Mouse (Mus musculus) forebrain, embryonic 12.5 days (tissue): ENCODE measurements around the gene Sh2b2. TPM values are rescaled to one million over a fixed set of nuclear protein-coding genes. Genes with fewer than 3 reads are reported as not detected.
"Not testable (repeated sequence)": the region's sequence is repeated elsewhere in the genome, so short reads cannot be mapped to it uniquely, and the experiment has no call there.

Experiments used
- ATAC-seq: fragments of 200-750 bp; cut with Nextera tagmentation; 2 replicates; pipeline ENCODE4 v1.8.0; 2017; ENCODE audit warnings: moderate TSS enrichment; ENCODE audit not compliant: low FRiP score
- H3K27ac ChIP-seq: fragments of 300-500 bp; sonication (generic); 2 replicates; pipeline ENCODE4 v1.5.1; 2016; ENCODE audit warnings: mild to moderate bottlenecking
- H3K27me3 ChIP-seq: fragments of 300-500 bp; sonication (generic); 2 replicates; pipeline ENCODE4 v1.6.1; 2016; ENCODE audit warnings: mild to moderate bottlenecking
- H3K36me3 ChIP-seq: fragments of 300-500 bp; sonication (generic); replicated peaks from 2 replicates; pipeline ENCODE4 v1.6.1; 2016; ENCODE audit warnings: mild to moderate bottlenecking
- H3K4me1 ChIP-seq: fragments of 300-500 bp; sonication (generic); 2 replicates; pipeline ENCODE4 v1.6.1; 2016
- H3K4me2 ChIP-seq: fragments of 300-500 bp; sonication (generic); 2 replicates; pipeline ENCODE4 v1.6.1; 2016; ENCODE audit warnings: mild to moderate bottlenecking, moderate library complexity
- H3K4me3 ChIP-seq: fragments of 300-500 bp; sonication (generic); replicated peaks from 2 replicates; pipeline ENCODE4 v1.5.1; 2016; ENCODE audit warnings: mild to moderate bottlenecking
- H3K9ac ChIP-seq: fragments of 300-500 bp; sonication (generic); 2 replicates; pipeline ENCODE4 v1.6.1; 2016; ENCODE audit warnings: mild to moderate bottlenecking
- H3K9me3 ChIP-seq: fragments of 300-500 bp; sonication (generic); 2 replicates; pipeline ENCODE4 v1.6.1; 2016
- WGBS: fragments of 180-500 bp; shearing (Covaris S2); methylation state at CpG from one replicate; pipeline ENCODE4 v1.1.7; 2016; 5-methylcytosine and 5-hydroxymethylcytosine counted together
- polyA plus RNA-seq: library from polyadenylated mRNA; unstranded; fragments of >200 nt; fragmentation: Nextera tagmentation; extraction: Ambion mirVana; gene quantifications from 2 replicates; pipeline ENCODE4 v1.2.1, GENCODE M21; 2016

Gene Sh2b2
- polyA plus RNA-seq, 1 experiment from 2014 or later: 19.6 TPM

DNA sequence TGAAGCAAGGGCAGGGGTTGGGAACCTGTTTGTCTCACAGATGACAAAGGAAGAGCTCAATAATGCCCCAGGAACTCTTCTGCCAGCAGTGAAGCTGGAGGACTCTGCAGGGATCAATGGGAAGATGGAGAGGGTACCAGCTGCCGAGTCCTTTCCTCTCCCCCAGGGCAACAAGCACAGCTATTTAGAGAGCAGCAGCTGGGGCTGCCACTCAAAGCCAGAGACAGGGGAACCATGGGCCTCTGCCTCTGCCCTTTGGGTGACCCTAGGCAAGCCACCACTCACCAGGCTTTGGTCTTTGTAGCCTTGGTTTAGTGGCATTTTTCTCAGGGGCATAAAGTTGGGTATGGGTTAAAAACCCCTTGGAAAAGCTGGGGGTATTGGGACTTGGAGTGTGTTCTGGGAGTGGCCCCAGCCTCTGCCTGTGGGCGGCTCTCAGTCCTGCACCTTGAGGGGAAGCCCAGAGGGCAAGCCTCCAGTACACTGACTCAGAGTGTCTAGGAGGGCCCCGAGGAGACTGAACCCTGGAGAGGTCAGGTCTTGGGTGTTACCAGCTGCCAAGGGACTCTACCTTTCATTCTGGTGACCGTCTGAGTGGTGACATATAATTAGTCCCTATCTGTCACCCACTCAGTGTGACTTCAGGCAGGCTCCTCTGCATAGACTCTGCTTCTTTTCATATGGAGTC is 15.9 kb downstream of the Sh2b2 start:
- Histone ChIP-seq H3K9me3 (no peaks in the 10 kb centered on the region), H3K27me3 (peaks cover 8% of the 10 kb centered on the region; the same call in 1 of the 2 replicates), H3K4me1 (peaks cover 7% of the 10 kb centered on the region), H3K4me2 (no peak overlapping the region), H3K9ac (no peak overlapping the region), H3K4me3 (no peak overlapping the region), H3K27ac (no peak overlapping the region), H3K36me3 (peaks cover 48% of the 10 kb centered on the region)
- WGBS: 75% methylated on average over 4 of the region's 4 CpGs
- no peak for ATAC-seq

DNA sequence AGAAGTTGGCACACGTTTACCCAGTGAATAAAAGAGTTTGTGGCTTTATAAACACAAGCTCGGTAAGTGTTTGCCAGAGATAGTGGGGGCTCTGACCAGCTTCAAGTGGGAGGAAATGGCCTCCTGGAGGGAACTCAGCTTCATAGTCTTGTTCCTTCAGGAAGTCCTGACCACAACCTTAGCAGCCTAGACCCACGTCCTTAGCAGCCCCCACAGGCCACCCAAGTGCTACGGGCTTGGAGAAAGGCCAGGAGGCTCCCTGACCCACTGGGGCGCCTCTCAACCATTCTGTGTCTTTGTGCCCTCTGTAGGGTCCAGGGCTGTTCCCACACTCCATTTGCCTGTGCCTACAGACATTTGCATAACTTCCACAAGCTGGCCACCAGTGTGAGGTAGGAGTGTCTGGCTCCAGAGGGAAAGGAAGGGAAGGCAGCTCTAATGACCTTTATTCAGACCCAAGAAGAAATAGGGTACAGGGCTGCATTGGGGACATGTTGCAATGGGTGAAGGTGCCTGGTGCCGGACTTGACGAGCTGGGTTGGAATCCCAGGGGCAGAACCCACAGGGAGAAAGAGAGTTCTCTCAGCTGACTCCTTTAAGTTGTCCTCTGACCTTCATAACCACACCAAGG is 20.0 kb downstream of the Sh2b2 start:
- Histone ChIP-seq H3K9me3 (no peaks in the 10 kb centered on the region), H3K36me3 (peaks cover 74% of the 10 kb centered on the region), H3K4me1 (no peaks in the 10 kb centered on the region), H3K4me3 (no peak overlapping the region), H3K27ac (no peak overlapping the region), H3K4me2 (no peak overlapping the region), H3K27me3 (no peaks in the 10 kb centered on the region), H3K9ac (no peak overlapping the region)
- ATAC-seq: no peak
- WGBS: 85% methylated on average over 7 of the region's 7 CpGs

DNA sequence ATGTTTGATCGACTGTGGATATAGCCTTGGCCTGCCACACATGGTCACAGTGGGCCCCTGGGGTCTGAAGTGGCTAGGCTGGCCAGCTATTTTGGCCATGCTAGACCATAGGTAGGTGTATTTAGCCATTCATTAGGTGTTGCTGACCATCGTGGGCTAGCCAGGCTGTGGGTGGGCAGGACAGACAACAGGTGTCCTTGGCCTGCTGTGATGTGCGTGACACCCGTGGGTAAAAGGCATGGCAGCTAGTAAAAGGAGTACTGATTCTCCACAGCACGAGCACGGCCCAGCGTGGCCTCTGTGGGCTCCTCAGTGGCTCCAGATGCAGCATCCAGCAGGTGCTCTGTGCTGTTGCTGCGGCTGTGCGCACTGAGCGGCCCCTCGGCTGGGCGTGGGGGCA is 27.8 kb downstream of the Sh2b2 start:
- 81% methylated on average over 12 of the region's 12 CpGs for WGBS
- Histone ChIP-seq H3K4me3 (no peak overlapping the region), H3K4me2 (no peak overlapping the region), H3K9ac (no peak overlapping the region), H3K36me3 (peaks cover 34% of the 10 kb centered on the region), H3K27ac (no peak overlapping the region), H3K27me3 (no peaks in the 10 kb centered on the region), H3K4me1 (no peaks in the 10 kb centered on the region), H3K9me3 (0 out of 2 replicates have a peak, but pooled peaks cover 10% of the 10 kb centered on the region)
- ATAC-seq: no peak

DNA sequence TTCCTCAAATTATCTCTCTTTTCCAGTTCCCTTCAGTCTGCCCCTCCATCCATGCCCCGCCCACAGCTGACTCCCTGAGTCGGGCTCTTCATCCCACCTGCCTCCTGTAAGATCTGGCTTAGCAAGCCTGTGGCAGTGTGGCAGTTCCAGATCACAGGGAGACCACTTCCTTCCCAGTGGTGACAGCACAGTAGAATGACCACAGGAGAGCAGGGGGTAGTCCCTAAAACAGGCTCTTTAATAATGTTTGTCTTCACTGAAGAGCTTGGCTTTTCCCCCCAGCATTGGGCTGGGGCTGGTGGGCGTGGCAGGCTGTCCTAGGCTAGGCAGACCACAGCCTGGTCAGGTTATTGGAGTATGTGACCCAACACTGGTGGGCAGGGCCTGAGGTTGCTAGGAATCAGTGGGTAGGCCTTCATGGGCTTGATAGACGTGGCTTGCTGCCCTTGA is 28.4 kb downstream of the Sh2b2 start:
- Histone ChIP-seq H3K9ac (no peak overlapping the region), H3K36me3 (peaks cover 28% of the 10 kb centered on the region), H3K4me1 (no peaks in the 10 kb centered on the region), H3K9me3 (0 out of 2 replicates have a peak, but pooled peaks cover 10% of the 10 kb centered on the region), H3K27me3 (no peaks in the 10 kb centered on the region), H3K4me3 (no peak overlapping the region), H3K27ac (no peak overlapping the region), H3K4me2 (no peak overlapping the region)
- no peak for ATAC-seq
- 77% methylated on average over 4 of the region's 4 CpGs for WGBS

DNA sequence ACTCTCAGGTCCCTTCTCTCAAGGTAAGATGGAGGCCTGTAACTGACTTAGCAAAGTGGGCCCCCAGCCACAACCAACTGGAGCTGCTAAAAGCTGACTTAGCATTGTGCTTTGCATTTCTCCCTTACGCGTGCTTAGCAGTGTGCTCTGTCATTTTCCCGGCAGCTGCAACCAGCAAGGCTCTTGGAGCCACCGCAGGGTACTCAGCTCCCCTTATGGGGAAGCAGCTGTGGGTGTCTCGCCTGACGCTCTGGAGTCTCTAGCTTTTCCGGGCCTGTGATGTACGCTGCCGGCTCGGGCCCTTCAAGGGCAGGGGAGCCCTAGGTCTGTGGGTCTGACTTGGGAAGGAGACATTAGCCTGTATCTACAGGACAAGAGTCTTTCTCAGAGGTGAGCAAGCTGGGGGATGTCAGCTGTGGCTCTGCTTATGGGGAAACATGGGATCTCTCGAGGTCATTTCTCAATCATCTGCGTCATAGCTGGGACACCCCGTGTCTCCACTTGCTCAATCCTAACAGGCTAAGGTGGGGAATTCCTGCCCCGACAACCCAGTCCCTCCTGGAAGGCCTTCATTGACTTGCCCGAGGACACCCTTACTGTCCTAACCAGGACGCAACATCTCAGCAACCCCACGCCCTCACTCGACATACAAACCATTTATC is 29.2 kb downstream of the Sh2b2 start:
- no peak for ATAC-seq
- Histone ChIP-seq H3K4me3 (no peak overlapping the region), H3K4me1 (no peaks in the 10 kb centered on the region), H3K36me3 (peaks cover 28% of the 10 kb centered on the region), H3K27me3 (no peaks in the 10 kb centered on the region), H3K27ac (no peak overlapping the region), H3K9me3 (0 out of 2 replicates have a peak, but pooled peaks cover 10% of the 10 kb centered on the region), H3K4me2 (no peak overlapping the region), H3K9ac (no peak overlapping the region)
- WGBS: 89% methylated on average over 18 of the region's 18 CpGs

DNA sequence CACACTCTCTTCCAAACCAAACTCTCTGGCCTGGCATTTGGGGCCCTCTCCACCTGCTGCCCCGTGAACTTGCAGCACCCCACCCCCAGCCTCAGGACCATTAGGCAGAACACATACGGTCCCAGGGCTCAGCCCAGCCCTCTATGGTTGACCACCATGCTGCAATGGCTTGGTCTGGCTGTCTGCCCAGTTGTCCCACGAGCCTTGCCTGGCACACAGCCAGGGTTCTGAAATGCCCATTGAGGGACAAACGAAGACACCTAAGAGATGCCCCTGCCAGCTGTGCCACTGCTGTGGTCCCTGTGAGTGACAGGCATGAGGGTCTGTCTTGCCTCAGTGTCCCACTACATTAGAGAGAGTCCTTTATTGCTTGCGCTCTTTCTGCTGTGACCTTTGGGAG is 30.4 kb downstream of the Sh2b2 start:
- no peak for ATAC-seq
- Histone ChIP-seq H3K4me3 (no peak overlapping the region), H3K27ac (no peak overlapping the region), H3K27me3 (no peaks in the 10 kb centered on the region), H3K9ac (no peak overlapping the region), H3K9me3 (0 out of 2 replicates have a peak, but pooled peaks cover 10% of the 10 kb centered on the region), H3K4me1 (no peaks in the 10 kb centered on the region), H3K36me3 (peaks cover 16% of the 10 kb centered on the region), H3K4me2 (no peak overlapping the region)
- 76% methylated on average over 5 of the region's 5 CpGs for WGBS

DNA sequence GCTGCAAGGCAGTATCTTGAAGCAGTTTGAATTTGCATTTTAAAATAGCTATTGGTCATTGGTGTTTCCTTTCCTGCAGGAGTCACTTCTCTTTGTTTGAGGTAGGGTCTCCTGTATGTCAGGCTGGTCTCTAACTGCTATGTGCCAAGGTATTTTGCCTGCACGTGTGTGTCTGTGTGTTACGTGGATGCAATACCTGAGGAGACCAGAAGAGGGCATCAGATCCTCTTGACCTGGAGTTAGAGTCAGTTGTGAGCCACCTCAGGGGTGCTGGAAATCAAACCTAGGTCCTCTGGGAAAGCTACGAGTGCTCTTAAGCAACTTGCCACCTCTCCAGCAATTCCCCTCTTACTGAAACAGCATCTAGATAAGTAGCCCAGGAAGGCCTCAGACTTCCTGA is 31.1 kb downstream of the Sh2b2 start:
- Histone ChIP-seq H3K27ac (no peak overlapping the region), H3K4me3 (no peak overlapping the region), H3K36me3 (peaks cover 11% of the 10 kb centered on the region), H3K4me1 (no peaks in the 10 kb centered on the region), H3K4me2 (no peak overlapping the region), H3K9ac (no peak overlapping the region), H3K9me3 (0 out of 2 replicates have a peak, but pooled peaks cover 10% of the 10 kb centered on the region), H3K27me3 (no peaks in the 10 kb centered on the region)
- ATAC-seq: no peak
- 91% methylated on average over 3 of the region's 3 CpGs for WGBS

DNA sequence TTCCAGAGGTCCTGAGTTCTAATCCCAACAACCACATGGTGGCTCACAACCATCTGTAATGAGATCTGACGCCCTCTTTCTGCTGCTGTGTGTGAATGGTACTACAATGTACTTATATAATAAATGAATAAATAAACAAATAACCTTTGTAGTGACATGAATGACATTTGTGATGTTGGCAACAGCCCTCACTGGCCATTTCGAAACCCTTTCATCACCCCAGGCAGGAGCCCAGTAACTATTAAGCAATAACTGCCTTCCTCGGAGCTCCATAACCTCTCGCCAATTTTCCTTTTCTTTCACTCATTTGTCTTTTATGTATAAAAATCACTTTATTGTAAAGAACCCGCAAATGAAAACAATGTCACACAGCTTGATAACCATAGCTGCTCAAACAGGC is 32.6 kb downstream of the Sh2b2 start:
- Histone ChIP-seq H3K27me3 (no peaks in the 10 kb centered on the region), H3K4me1 (no peaks in the 10 kb centered on the region), H3K4me3 (no peak overlapping the region), H3K36me3 (peaks cover 8% of the 10 kb centered on the region), H3K4me2 (no peak overlapping the region), H3K27ac (no peak overlapping the region), H3K9me3 (0 out of 2 replicates have a peak, but pooled peaks cover 10% of the 10 kb centered on the region), H3K9ac (no peak overlapping the region)
- no peak for ATAC-seq
- 85% methylated on average over 5 of the region's 5 CpGs for WGBS

DNA sequence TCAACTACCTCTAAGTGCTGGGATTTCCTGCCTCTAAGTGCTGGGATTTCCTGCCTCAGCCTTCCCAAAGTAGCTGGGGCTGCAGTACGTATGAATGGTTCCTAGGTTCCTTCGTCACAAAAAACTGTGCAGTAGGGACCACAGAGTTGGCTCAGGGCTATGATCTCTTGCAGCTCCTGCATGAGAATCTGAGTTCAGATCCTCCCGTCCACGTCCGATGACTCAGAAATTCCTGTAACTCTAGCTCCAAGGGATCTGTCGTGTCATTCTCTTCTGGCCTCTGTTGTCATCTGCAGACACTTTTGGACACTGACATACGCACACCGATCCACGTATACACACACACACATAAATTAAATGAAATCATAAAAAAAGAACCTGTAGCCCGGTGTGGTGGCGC is 33.6 kb downstream of the Sh2b2 start:
- H3K4me1 ChIP-seq: no peaks in the 10 kb centered on the region
- H3K4me3 ChIP-seq: no peak overlapping the region
- WGBS: 94% methylated on average over 11 of the region's 11 CpGs
- H3K4me2 ChIP-seq: no peak overlapping the region
- H3K36me3 ChIP-seq: no peaks in the 10 kb centered on the region
- H3K27me3 ChIP-seq: no peaks in the 10 kb centered on the region
- 0 out of 2 replicates have a peak, but pooled peaks cover 10% of the 10 kb centered on the region for H3K9me3 ChIP-seq
- no peak overlapping the region for H3K27ac ChIP-seq
- ATAC-seq: no peak
- H3K9ac ChIP-seq: no peak overlapping the region

DNA sequence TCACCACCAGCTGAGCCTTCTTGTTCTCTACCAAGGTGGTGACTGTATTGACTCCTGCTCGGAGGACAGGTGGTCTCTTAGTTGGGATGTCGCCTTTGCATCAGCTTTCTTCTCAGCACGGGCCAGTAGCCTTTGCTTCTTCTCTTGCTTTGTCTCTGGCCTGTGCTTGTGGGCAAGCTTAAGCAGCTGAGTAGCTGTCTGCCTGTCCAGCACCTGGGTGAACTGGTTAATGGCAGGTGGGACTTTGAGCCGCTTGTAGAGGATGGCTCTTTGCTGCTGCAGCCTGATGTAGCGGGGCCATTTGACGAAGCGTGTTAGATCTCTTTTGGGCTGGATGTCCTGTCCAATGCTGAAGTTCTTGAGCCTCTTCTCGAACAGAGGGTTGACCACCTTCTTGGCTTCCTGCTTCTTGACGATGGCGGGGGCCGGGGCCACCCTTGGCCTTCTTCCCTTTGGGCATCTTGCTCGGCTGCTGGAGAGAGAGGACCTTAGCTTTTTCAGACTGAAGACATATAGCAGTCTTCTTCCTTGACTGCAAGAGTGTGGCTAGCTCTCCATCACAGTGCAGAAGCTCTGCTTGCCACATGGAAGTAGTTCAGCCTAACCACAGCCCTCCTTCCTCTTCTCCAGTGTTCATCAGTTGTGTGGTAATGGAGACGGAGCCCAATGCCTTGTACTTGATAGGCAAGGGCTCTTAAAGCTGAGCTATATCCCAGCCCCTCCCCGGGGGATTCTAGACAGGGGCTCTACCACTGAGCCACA is 34.8 kb downstream of the Sh2b2 start:
- not testable (repeated sequence) for ATAC-seq, H3K4me1 ChIP-seq, H3K4me3 ChIP-seq, H3K27ac ChIP-seq, H3K27me3 ChIP-seq, H3K36me3 ChIP-seq, H3K9ac ChIP-seq, H3K9me3 ChIP-seq, H3K4me2 ChIP-seq
- WGBS: 90% methylated on average over 14 of the region's 14 CpGs

DNA sequence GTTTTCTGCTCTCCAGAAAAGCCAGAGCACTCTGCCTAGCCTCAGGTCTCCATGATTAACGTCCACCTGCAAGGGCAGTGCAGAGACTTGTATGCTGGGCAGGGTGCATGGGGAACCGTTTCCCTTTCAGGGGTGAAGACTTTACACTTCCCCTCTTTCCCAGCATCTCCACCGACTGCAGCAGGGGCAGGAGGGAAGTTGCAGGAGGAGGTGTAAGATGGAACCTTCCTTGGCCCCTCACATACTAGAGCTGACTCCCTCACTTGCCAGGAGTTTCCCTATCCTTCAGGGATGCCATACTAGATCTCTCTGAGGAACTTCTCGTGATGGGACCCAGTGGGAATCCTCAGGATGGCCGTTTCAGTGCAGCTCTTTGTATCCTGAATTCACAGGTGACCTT is 35.8 kb downstream of the Sh2b2 start:
- ATAC-seq: no peak

DNA sequence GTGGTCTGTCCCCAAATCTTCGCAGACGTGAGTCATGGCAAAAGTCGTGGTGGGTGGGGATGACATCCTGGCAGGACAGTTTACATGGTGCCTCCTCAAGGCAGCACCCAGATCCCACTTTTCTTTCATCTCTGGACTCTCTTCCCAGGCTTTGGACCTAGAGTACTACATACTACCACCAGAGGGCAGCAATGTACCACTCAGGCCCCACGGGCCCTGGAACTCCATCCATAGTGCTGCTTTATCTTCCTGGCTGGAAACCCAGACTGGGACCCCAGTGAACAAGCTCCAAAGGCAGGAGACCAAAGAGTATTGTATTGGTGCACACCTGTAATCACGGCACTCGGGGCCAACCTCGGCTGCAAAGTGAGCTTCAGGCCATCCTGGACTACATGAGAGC is 44.5 kb downstream of the Sh2b2 start:
- no peaks in the 10 kb centered on the region for H3K9me3 ChIP-seq
- no peak overlapping the region for H3K4me3 ChIP-seq
- no peak overlapping the region for H3K4me2 ChIP-seq
- no peak overlapping the region for H3K9ac ChIP-seq
- no peaks in the 10 kb centered on the region for H3K27me3 ChIP-seq
- no peak overlapping the region for H3K27ac ChIP-seq
- 30% methylated on average over 7 of the region's 7 CpGs for WGBS
- H3K4me1 ChIP-seq: peaks cover 17% of the 10 kb centered on the region
- peaks cover 4% of the 10 kb centered on the region for H3K36me3 ChIP-seq
- ATAC-seq: peak; percentile 49; the same call in 1 of the 2 replicates

More for the DNA sequence above, 35.8 kb downstream of the Sh2b2 start:
- Histone ChIP-seq H3K4me1 (no peaks in the 10 kb centered on the region), H3K4me2 (no peak overlapping the region), H3K4me3 (no peak overlapping the region), H3K9ac (no peak overlapping the region), H3K27me3 (no peaks in the 10 kb centered on the region), H3K36me3 (no peaks in the 10 kb centered on the region), H3K9me3 (0 out of 2 replicates have a peak, but pooled peaks cover 4% of the 10 kb centered on the region), H3K27ac (no peak overlapping the region)
- 77% methylated on average over 5 of the region's 5 CpGs for WGBS
